Mouse (Mus musculus): ENCODE results near the gene Plxdc2.

The Plxdc2 gene

DNA sequence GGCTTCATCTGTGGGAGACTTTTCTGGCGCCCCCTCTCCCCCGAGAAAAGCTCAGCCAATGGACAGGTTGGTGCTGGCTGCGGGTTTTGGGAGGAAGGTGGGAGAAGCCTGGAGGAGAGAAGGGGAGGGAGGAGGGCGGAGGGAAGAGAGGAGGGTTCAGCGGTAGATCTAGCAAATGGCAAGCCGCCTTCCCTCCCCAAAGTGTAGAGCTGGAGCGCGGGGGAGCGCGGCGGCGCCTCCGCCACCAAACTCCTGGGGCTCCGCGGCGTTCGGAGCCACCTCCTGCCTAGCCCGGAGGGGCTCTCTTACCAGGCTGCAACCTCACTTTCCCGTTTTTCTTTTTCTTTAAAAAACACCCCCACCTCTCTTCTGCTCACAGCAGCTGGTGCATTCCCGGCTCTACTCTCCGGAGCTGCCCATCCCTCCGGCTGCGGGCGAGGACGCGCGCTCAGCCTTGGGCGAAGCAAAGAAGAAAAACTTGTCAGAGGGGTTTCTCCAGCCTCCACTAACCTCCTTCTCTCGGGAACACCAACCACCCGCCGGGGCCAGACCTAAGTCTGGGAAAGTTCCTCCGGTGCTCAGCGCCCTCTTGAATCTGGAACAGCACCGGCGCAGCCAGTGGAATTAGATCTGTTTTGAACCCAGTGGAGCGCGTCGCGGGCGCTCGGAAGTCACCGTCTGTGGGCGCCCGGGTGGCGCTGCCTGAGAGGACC lies at the start of gene Plxdc2:
TSS of gene Plxdc2 (plus strand) at position 199 of the 713 bp plus-strand sequence.
- peak; percentile 86 for DNase-seq (ENCODE audit: low spot score)

DNA sequence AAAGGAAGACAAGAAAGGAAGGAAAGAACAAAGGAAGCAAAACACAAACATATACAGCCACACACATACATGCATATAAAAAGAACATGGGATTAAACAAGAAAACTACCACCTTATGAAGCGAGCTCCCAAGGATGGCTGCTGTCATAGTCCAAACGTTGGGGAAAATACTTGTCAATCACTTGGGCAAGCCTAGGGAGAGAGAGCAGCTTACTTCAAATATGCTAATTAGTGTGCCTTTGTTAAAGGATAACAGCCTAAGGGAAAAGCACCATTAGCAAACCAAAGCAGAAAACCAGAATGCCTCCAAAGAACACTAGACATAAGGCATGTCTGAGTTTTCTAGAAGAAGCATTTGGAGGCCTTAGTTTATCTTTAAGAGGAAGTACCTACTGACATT lies 45.7 kb upstream of the Plxdc2 start:
- no peak for DNase-seq (ENCODE audit: low spot score)

DNA sequence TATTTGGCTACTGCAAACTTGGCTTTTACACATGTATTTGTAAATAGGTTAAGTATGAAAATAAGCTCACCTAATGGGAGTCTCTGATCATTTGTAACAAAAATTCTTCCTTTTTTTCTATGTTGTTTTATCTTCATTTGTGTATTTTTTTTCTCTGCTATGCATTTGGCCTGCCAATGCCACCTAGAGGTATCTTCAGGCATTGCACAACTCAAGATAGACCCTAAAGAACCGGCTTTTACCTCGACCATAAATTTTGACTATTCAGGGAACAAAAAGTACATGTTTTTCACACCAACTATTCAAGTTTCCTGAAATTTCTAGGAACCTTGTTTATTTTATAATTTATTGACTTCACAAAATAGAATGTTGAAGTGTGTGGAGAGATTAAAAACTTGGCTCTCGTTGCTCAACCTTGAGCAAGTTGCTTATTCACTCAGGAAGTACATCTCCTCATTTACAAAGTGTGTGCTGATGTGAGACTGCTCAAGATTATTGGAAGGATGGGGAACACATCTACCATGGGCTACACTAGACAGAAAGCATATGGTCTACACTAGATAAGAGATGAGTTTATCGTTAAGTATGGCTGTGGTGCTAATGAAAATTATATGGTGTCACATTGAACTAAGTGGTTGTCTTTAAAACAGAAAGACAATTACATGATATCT lies 43.6 kb upstream of the Plxdc2 start:
- peak; percentile 63 for DNase-seq (ENCODE audit: low spot score)

DNA sequence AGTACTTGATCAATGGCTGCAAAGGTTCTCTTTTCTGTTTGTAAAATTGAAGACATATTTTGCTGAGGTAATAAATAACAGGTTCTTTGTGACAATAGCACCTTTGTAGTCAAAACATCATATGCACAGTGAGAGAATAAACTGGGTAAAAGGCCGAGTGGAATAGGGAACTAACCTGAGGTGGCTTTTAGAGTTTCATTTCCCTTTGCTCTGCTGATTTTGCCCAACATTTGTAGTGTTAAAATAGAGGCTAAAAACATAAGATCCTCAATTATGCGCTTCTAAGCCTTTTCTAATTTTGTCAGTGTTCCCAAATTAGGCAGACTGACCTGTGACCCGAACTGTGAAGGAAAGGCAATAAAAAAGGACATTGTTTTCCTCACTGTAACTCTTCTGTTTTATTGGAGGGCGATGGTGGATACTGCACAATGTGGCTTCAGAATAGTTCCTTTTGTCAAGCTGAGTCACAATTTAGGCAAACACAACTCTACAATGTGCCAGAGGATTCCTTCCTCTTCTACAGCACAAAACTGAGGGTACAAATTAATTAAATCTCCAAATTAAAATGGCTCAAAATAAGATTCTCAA lies 20.8 kb upstream of the Plxdc2 start:
- DNase-seq (ENCODE audit: low spot score) = peak; percentile 42

DNA sequence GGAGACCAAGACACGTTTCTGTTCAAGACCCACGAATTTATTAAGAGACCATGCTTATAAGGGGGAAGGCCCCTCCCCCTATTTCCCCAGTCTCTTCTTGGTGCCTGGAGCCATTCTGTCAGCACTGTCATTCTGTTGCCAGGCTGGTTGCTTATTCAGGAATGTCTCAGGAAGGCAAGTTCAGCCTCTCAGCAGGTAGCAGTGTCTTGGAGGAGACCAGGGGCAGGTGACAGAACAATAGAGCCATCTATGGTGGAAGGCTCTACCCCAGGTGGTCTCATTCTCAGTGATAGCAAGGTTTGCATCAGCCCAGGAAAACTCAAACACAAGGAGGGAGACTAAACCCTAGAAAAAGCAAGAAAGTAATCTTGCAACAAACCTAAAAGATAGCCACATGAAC lies 11.5 kb upstream of the Plxdc2 start:
- DNase-seq (ENCODE audit: low spot score) = no peak

DNA sequence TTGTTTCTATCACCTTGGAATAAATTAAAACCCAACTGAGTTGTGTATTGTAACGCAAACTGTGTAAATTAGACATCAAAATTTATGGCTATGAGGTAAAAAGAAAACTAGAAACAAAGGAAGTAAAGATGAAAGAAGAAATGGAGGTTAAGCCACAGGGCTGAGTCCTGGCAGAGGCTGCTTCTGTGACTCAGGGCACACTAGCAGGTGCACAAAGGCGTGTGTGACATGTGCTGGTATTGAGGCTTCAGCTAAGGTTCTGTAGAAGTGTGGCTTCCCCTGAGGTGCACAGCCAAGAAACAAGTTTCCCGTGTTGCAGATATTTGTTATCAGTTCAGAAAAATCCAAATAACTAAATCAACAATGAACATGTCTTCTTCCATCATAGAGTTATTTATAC lies 5.0 kb upstream of the Plxdc2 start:
- no peak for DNase-seq (ENCODE audit: low spot score)

DNA sequence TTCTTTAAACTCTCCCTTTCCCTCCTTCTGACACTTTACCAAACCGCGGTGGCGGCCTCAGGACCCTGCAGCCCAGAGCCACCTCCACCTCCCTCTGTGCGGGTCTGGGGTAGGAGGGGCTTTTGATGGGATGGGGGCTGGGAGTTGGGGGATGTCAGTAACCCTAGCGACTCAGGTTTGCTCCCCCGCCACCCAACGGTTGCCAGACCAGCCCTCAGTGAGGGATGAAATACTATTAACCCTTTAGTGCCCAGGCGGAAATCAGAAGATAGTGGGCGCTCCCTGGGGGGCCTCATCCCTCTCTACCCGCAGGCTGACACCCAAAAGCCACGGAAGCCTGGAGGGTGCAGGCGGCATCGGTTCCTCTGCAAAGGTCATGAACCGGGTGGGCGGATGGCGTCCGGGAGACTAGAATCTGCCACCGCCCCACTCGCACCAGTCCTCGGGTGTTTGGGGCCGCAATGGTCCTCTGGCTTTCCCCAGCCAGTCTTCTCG lies 446 bp upstream of the Plxdc2 start:
- no peak for DNase-seq (ENCODE audit: low spot score)

DNA sequence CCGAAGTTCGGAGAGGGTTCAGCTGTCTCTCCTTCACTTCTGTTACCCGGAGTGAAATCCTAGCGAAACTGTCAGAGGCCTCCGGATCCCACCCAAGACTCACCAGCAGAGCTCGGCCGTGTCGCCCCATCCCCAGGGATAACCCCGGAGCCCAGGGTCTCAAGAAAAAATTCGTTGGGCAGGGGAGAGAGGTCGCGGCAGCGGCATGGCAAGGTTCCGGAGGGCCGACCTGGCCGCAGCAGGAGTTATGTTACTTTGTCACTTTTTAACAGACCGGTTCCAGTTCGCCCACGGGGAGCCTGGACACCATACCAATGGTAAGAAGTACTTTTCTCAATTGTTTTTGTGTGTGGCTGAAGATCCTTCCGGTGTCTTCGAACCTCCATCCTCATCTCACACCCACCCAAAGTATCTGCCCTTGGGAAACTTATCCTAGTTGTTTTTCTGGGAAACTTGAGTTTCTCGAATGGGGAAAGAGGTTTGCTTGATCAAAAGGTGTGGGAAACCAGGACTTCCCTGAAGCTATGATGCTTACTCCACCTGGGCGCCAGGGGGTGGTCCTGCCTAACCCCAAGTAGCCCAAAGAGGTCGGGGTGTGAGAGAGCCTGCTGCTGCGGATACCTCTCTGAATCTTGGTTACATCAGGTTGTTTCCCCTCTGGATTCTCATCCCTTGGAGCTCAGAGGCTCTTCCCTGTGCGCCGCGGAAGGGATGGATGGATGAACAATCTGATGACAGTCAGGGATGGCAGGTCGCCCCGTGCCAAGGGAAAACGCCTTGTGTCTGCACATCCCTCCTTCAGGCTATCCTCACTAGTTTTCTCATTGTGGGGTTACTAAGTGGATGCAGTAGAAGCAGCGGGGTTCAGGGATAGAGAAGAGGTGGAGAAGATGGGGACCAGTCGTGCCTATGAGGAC lies 1.1 kb downstream of the Plxdc2 start:
- DNase-seq (ENCODE audit: low spot score) = no peak

DNA sequence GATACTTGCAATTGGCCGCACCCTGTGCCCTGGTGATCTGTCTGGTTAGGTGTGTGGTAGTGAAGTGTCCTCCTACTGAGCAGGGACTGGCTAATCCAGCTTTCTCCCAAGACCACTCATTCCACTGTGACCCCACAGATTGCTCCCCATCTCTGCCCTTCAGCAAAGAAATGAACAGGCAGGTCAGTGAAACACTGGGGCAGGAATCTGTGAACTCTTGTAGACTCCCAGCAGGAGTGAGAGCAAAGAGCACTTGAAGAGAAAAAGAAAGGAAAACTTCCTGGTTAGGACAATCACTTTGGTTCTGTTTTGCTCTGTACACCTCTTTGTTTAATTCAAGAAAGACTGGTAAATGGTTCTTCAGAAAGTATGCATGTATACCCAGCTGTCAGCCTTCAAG lies 1.8 kb downstream of the Plxdc2 start:
- DNase-seq (ENCODE audit: low spot score) = no peak

DNA sequence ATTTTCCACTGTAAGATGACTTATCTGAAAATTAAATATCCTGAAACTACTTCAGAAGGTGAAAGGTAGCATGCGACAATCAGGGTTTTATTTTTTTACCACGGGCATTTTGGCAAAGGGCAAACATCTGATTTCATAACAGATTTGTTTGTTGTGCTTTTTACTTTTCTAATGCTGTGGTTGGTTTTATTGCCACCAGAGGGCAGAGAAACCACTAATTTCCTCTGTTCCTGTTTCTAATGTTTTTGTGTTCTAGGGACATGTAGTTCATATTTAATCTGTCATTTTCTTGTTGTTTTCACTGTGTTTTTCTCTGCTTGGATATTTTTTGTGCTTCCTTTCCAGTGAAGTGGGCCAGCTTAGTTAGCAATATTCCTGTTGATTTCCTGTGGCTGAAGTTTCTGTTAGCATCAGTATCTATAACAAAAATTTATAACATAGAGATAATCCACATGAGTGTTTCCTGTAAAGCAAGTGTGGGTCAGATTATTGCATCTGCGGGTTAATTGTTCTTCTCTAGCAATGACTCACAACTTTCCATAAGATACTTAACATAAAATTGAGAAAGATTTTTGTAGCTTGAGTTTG lies 3.3 kb downstream of the Plxdc2 start:
- DNase-seq (ENCODE audit: low spot score) = peak; percentile 63

DNA sequence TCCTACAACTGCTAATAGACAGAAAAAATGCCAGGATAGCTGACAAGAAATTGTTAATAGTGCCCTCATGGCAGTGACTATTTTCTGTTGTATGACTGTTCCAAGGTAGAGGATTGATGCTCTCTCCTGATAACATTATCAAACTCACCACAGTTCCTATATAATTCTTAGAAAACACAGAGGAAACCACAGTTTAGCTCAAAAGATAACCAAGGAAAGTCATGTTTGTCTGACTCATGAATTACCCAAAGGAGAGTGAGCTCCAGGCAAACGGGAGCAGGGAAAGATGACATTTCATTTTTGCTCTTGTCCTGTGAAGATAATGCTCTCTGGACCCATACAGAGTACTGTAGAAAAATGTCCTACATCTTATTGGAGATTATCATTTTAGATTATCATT lies 8.6 kb downstream of the Plxdc2 start:
- no peak for DNase-seq (ENCODE audit: low spot score)

DNA sequence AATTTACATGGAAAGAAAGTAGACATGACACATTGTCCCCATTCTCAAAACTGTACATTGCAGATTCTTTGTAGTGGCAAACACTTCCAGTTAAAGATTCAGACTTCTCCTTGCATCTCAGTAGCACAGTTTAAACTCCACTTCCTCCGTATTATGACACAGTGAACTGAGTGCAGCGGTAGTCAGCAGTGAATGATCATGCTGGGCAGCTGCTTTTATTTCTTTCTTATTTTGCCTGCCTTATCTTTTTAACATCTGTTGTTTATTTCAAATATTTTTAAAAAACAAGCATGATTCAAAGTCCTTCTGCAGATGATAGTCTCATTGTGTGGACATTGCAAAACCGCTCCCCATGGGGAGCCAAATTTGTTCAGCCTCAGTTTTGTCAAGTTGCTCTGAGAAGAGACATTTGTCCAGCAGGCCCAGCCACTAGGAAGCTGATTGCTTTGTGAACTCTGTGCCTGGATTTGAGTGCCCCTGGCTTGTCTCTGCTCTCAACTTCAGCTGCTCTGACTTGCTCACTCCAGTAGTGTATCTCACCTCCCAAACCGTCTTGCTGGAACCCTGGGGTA lies 9.8 kb downstream of the Plxdc2 start:
- no peak for DNase-seq (ENCODE audit: low spot score)

DNA sequence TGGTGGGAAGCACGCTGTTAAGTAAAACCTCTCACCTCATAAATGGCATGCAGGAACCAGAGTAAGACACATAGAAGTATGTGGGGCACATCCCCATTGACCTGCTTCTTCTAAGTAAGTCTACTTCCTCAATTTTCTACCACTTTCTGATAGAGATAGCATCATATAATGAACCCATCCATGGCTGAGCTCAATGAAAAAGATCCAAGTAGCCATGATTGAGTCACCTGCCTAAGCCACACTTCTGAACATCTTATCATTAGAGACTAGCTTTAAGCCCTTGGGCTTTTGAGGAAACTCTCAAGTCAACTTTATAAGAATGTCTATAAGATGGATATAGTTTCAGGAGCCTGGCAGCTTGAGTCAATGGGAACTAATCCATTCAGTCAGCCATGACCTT lies 14.3 kb downstream of the Plxdc2 start:
- no peak for DNase-seq (ENCODE audit: low spot score)

DNA sequence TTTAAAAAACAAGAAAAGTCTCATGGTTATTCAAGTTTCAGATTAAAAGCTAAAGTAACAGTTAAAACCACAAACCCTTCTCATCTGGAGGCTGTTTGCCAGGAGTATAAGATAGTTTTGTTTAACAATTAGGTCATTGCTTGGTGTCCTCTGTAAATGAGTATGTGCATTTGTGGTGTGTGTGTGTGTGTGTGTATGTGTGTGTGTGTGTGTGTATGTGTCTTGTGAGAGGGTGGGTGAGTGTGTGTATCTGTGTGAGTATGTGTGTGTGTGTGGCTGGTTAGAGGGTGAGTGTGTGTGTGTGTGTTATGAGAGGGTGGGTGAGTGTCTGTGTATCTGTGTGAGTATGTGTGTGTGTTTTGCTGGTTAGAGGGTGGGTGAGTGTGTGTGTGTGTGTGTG lies 18.2 kb downstream of the Plxdc2 start:
- no peak for DNase-seq (ENCODE audit: low spot score)

DNA sequence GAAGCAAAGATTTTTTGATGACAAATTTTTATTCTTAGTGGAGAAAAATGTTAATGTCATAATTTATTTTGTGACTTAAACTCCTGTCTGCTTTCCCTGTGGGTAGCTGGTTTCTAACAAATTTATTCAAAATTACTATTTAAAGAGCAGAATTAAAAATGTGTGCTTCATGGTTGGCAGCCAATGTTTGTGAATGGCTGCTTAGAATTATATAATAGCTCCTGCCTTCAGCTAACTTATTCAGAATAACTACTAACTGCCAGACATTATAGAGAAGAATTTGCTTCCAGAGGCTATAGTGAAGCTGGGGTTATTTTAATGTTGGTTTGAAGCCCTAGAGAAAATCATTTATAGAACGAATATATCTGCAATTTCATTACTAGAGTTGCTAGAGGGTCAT lies 30.1 kb downstream of the Plxdc2 start:
- no peak for DNase-seq (ENCODE audit: low spot score)

DNA sequence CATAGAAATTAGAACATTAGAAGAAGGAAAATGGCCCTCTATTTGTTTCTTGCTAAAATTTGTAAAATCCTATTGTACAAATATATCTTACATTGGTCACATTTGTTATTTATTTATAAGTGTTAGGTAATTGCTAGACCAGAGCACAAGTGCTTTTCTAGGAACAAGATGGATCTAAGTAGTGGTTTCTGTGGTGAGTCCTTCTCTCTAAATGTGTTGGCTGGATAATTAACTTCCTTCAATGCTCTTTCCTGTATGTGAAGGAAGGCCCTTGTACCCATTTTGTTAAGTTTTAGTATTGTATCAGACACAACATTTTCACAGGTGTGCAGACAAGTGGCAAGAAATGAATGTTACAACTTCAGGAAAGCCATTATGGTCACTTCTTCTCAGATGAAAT lies 30.6 kb downstream of the Plxdc2 start:
- DNase-seq (ENCODE audit: low spot score) = no peak

DNA sequence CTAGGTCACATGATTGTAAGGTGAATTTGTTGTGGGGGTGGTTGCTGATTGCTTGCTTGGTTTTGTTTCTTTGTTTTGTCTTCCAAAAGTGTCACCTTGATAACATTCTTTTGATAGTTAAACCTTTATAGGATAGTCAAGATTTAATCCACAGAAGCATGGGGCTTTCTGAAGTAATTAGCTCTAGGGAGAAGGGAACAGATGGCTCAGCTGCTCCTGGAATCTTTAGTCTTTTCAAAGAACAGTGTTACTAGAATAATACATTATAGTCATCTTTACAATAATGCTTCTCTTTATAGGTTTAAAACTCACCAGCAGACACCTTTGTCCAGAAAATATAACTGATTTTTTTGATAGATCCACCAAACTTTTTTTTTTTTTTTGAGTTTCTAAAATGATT lies 31.7 kb downstream of the Plxdc2 start:
- DNase-seq (ENCODE audit: low spot score) = no peak

DNA sequence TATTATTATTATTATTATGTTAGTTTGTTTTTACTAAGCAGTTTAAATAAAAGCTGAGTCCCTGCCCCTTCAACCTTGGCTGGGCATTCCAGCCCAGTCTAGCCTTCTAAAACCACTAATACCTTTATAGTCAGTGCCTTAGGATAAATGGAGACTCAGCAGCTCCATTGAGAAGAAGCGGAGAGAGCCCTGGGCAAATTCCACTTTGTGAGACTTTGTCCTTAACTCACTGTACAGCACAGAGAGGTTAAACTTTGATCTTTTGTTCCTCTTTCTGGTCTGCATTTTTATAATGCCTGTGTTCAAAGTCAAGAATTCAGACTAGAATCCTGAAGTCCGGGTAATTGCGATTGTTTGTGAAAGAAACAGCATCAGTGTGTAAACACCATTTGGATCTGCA lies 41.4 kb downstream of the Plxdc2 start:
- DNase-seq (ENCODE audit: low spot score) = no peak

DNA sequence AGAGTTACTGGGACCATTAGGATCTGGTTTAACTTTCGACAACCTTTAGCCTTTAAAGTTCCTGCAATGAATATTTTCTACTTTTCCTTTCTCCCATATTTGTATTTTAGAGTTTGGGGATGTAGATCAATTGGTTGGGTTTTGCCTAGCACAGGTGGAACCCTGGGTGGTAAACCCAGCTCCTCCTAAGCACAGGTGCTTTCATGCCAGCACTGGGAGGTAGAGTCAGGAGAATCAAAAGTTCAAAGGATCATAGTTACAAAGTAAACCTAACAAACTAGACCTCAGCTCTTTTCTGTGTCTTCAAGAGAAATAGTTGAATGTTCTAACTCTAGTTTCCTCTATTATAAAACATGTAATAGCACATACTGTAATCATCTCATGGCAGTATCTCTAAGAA lies 41.9 kb downstream of the Plxdc2 start:
- DNase-seq (ENCODE audit: low spot score) = no peak

DNA sequence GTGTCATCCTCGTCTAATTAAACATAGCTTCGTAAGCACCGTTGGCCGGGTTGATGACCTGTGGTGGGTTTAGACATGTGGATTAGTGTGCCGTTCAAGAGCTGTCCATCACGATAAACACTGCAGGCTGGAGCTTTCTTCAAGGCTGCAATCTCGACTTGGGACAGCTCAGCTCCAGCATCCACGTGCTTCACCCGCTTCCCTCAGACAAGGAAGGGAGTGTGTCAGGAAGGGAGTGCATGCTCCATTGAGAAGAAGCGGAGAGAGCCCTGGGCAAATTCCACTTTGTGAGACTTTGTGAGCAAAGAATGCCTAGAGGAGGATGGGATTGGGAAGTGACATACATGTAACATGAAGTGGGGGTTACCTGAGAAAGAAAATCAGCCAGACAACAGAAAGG lies 42.8 kb downstream of the Plxdc2 start:
- DNase-seq (ENCODE audit: low spot score) = no peak

DNA sequence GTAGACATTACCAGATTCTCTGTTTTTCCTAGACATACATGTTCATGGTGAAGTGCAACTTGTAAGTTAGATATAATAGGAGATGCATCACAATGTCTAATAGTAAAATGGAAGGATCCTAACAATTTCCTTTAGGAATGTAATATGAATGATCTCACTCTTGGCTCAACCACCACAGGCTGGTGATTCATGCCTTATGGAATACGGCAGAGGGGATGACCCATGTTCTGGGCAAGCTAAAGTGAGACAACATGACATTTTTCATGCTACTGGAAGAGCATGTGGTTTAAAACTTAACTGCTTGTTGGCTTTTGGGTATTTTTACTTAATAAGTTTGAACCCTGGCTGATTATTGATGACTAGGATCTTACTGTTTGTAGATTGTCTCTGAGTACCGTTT lies 50.4 kb downstream of the Plxdc2 start:
- DNase-seq (ENCODE audit: low spot score) = no peak

Measured in layer of hippocampus, adult 11-12 months (tissue).